Mouse (Mus musculus) MEL (cell line): ENCODE measurements at regions not wholly inside any gene's neighbourhood (a gene's known extent, or its start where the extent isn't known, plus 50 kb on each side); places are given as distances from the start of the nearest gene placed in this dataset.

Experiments used
- DNase-seq: peaks from one replicate; pipeline ENCODE4 v3.0.0; 2011; ENCODE audit warnings: low read depth, low spot score
- H3K27ac ChIP-seq: 2 replicates; pipeline ENCODE4 v1.5.1; 2012; ENCODE audit warnings: low read depth, mild to moderate bottlenecking, control low read depth, low read length, moderate library complexity; ENCODE audit not compliant: control insufficient read depth
- H3K27me3 ChIP-seq, 2 experiments: fragments of 150-350 bp in 1 of 2; sonication (generic) in 1 of 2; 2 replicates each; pipeline ENCODE4 v1.6.1; 2012; ENCODE audit warnings: low read length in 2 of 2, mild to moderate bottlenecking in 2 of 2, improper control_type of control experiment in 1 of 2, moderate library complexity in 1 of 2; ENCODE audit not compliant: insufficient read depth in 2 of 2, control insufficient read depth in 1 of 2
- H3K36me3 ChIP-seq, 2 experiments: 2 replicates each; pipeline ENCODE4 v1.6.1; 2012 to 2014; ENCODE audit warnings: low read length in 2 of 2, improper control_type of control experiment in 1 of 2, inconsistent platforms in 1 of 2, mild to moderate bottlenecking in 1 of 2; ENCODE audit not compliant: insufficient read depth in 2 of 2, control insufficient read depth in 1 of 2
- H3K4me1 ChIP-seq, 2 experiments: fragments of 150-350 bp in 1 of 2; sonication (generic) in 1 of 2; 2 replicates each; pipeline ENCODE4 v1.6.1; 2012; ENCODE audit warnings: low read length in 2 of 2, improper control_type of control experiment in 1 of 2, mild to moderate bottlenecking in 1 of 2; ENCODE audit not compliant: insufficient read depth in 2 of 2, control insufficient read depth in 1 of 2
- H3K4me3 ChIP-seq, 2 experiments: fragments of 150-350 bp in 1 of 2; sonication (generic) in 1 of 2; 2 replicates each; pipeline ENCODE4 v1.5.1; 2012; ENCODE audit warnings: low read depth in 2 of 2, low read length in 2 of 2, mild to moderate bottlenecking in 2 of 2, moderate library complexity in 2 of 2, control low read depth in 1 of 2, improper control_type of control experiment in 1 of 2; ENCODE audit not compliant: control insufficient read depth in 1 of 2, insufficient read depth in 1 of 2
- H3K79me2 ChIP-seq: 2 replicates; pipeline ENCODE4 v1.6.1; 2012; ENCODE audit warnings: mild to moderate bottlenecking, low read length, moderate library complexity; ENCODE audit not compliant: control insufficient read depth, poor library complexity, insufficient read depth
- H3K9ac ChIP-seq: 2 replicates; pipeline ENCODE4 v1.6.1; 2012; ENCODE audit warnings: low read depth, mild to moderate bottlenecking, control low read depth, low read length, moderate library complexity; ENCODE audit not compliant: control insufficient read depth, poor library complexity, severe bottlenecking
- H3K9me3 ChIP-seq: fragments of 150-350 bp; sonication (generic); replicated peaks from 2 replicates; pipeline ENCODE4 v1.6.1; 2012; ENCODE audit warnings: mild to moderate bottlenecking, low read length, improper control_type of control experiment, moderate library complexity; ENCODE audit not compliant: insufficient read depth
- BHLHE40 ChIP-seq: IDR thresholded peaks from 2 replicates; pipeline ENCODE4 v1.6.1; 2012; ENCODE audit warnings: low read depth, mild to moderate bottlenecking, inconsistent platforms, low read length, improper control_type of control experiment, borderline replicate concordance
- CTCF ChIP-seq, 3 experiments: IDR thresholded peaks in 2 of 3; conservative IDR thresholded peaks in 1 of 3; 2 replicates each; pipeline ENCODE4 v1.5.1; 2011 to 2012; ENCODE audit warnings: low read length in 3 of 3, low read depth in 2 of 3, mild to moderate bottlenecking in 2 of 3, improper control_type of control experiment in 1 of 3, inconsistent platforms in 1 of 3, mixed read lengths in 1 of 3, moderate library complexity in 1 of 3; ENCODE audit not compliant: control insufficient read depth in 1 of 3, insufficient read depth in 1 of 3, poor library complexity in 1 of 3, severe bottlenecking in 1 of 3
- E2F4 ChIP-seq: IDR thresholded peaks from 2 replicates; pipeline ENCODE4 v1.6.1; 2011; ENCODE audit warnings: low read depth, low read length, improper control_type of control experiment, borderline replicate concordance
- ELF1 ChIP-seq: IDR thresholded peaks from 2 replicates; pipeline ENCODE4 v1.6.1; 2014; ENCODE audit warnings: low read depth, mild to moderate bottlenecking, inconsistent platforms, low read length, improper control_type of control experiment, moderate library complexity
- EP300 ChIP-seq, 2 experiments: IDR thresholded peaks; 2 replicates each; pipeline ENCODE4 v1.6.1; 2011; ENCODE audit warnings: improper control_type of control experiment in 2 of 2, low read length in 2 of 2, low read depth in 1 of 2, mild to moderate bottlenecking in 1 of 2
- ETS1 ChIP-seq: IDR thresholded peaks from 2 replicates; pipeline ENCODE4 v1.6.1; 2012; ENCODE audit warnings: low read depth, mild to moderate bottlenecking, inconsistent platforms, low read length, improper control_type of control experiment, moderate library complexity
- GABPA ChIP-seq: IDR thresholded peaks from 2 replicates; pipeline ENCODE4 v1.6.1; 2012; ENCODE audit warnings: low read depth, mild to moderate bottlenecking, inconsistent platforms, low read length, improper control_type of control experiment, moderate library complexity
- GATA1 ChIP-seq: IDR thresholded peaks from 2 replicates; pipeline ENCODE4 v1.6.1; 2011; ENCODE audit warnings: low read depth, low read length, improper control_type of control experiment
- HCFC1 ChIP-seq: IDR thresholded peaks from 2 replicates; pipeline ENCODE4 v1.6.1; 2012; ENCODE audit warnings: low read depth, mild to moderate bottlenecking, inconsistent platforms, low read length, improper control_type of control experiment, moderate library complexity
- JUND ChIP-seq: IDR thresholded peaks from 2 replicates; pipeline ENCODE4 v1.6.1; 2011; ENCODE audit warnings: low read depth, mild to moderate bottlenecking, improper control_type of control experiment, low read length
- MAFK ChIP-seq: IDR thresholded peaks from 2 replicates; pipeline ENCODE4 v1.6.1; 2011; ENCODE audit warnings: low read depth, mild to moderate bottlenecking, low read length, improper control_type of control experiment, borderline replicate concordance
- MAX ChIP-seq: IDR thresholded peaks from 2 replicates; pipeline ENCODE4 v1.6.1; 2011; ENCODE audit warnings: low read length, improper control_type of control experiment
- MAZ ChIP-seq: IDR thresholded peaks from 2 replicates; pipeline ENCODE4 v1.6.1; 2012; ENCODE audit warnings: low read depth, mild to moderate bottlenecking, inconsistent platforms, low read length, improper control_type of control experiment
- MEF2A ChIP-seq: IDR thresholded peaks from 2 replicates; pipeline ENCODE4 v1.6.1; 2014; ENCODE audit warnings: low read depth, mild to moderate bottlenecking, inconsistent platforms, low read length, improper control_type of control experiment; ENCODE audit not compliant: poor library complexity, insufficient replicate concordance, severe bottlenecking; ENCODE audit errors: extremely low read depth
- MYB ChIP-seq: IDR thresholded peaks from 2 replicates; pipeline ENCODE4 v1.6.1; 2011; ENCODE audit warnings: mild to moderate bottlenecking, low read depth, low read length, improper control_type of control experiment
- NRF1 ChIP-seq: IDR thresholded peaks from 2 replicates; pipeline ENCODE4 v1.6.1; 2014; ENCODE audit warnings: low read depth, mild to moderate bottlenecking, inconsistent platforms, low read length, improper control_type of control experiment, moderate library complexity; ENCODE audit not compliant: poor library complexity, insufficient read depth, severe bottlenecking
- POLR2A ChIP-seq, 2 experiments: IDR thresholded peaks; 2 replicates each; pipeline ENCODE4 v1.6.1; 2011 to 2012; ENCODE audit warnings: low read length in 2 of 2, mild to moderate bottlenecking in 2 of 2, control low read depth in 1 of 2, improper control_type of control experiment in 1 of 2, low read depth in 1 of 2, moderate library complexity in 1 of 2; ENCODE audit not compliant: control insufficient read depth in 1 of 2, insufficient read depth in 1 of 2, poor library complexity in 1 of 2
- POLR2AphosphoS2 ChIP-seq: IDR thresholded peaks from 2 replicates; pipeline ENCODE4 v1.6.1; 2011; ENCODE audit warnings: low read length, improper control_type of control experiment
- POLR2AphosphoS5 ChIP-seq: IDR thresholded peaks from 2 replicates; pipeline ENCODE4 v1.6.1; 2012; ENCODE audit warnings: low read depth, borderline replicate concordance, mild to moderate bottlenecking, inconsistent platforms, low read length, moderate library complexity, mixed read lengths
- RAD21 ChIP-seq: IDR thresholded peaks from 2 replicates; pipeline ENCODE4 v1.6.1; 2011; ENCODE audit warnings: mild to moderate bottlenecking, low read depth, low read length, improper control_type of control experiment
- RCOR1 ChIP-seq: IDR thresholded peaks from 2 replicates; pipeline ENCODE4 v1.6.1; 2012; ENCODE audit warnings: low read depth, mild to moderate bottlenecking, inconsistent platforms, low read length, improper control_type of control experiment
- SIN3A ChIP-seq: IDR thresholded peaks from 2 replicates; pipeline ENCODE4 v1.6.1; 2012; ENCODE audit warnings: low read length, improper control_type of control experiment, inconsistent platforms
- SMC3 ChIP-seq: IDR thresholded peaks from 2 replicates; pipeline ENCODE4 v1.6.1; 2011; ENCODE audit warnings: low read depth, low read length, improper control_type of control experiment
- TAL1 ChIP-seq: IDR thresholded peaks from 2 replicates; pipeline ENCODE4 v1.6.1; 2012; ENCODE audit warnings: mild to moderate bottlenecking, inconsistent platforms, low read length, moderate library complexity, mixed read lengths
- USF2 ChIP-seq, 2 experiments: IDR thresholded peaks; 2 replicates each; pipeline ENCODE4 v1.6.1; 2011 to 2012; ENCODE audit warnings: improper control_type of control experiment in 2 of 2, low read length in 2 of 2, borderline replicate concordance in 1 of 2, inconsistent platforms in 1 of 2, low read depth in 1 of 2, mild to moderate bottlenecking in 1 of 2; ENCODE audit not compliant: insufficient read depth in 1 of 2
- ZC3H11A ChIP-seq: IDR thresholded peaks from 2 replicates; pipeline ENCODE4 v1.6.1; 2012; ENCODE audit warnings: low read depth, mild to moderate bottlenecking, inconsistent platforms, low read length, improper control_type of control experiment
- ZKSCAN1 ChIP-seq: IDR thresholded peaks from 2 replicates; pipeline ENCODE4 v1.6.1; 2012; ENCODE audit warnings: low read depth, mild to moderate bottlenecking, inconsistent platforms, low read length, improper control_type of control experiment, moderate library complexity
- ZNF384 ChIP-seq: IDR thresholded peaks from 2 replicates; pipeline ENCODE4 v1.6.1; 2012; ENCODE audit warnings: low read depth, mild to moderate bottlenecking, inconsistent platforms, low read length, improper control_type of control experiment

GRCm38 (mm10) chr5:45007930-45008329 is 208.4 kb upstream of the Ldb2 start:
- H3K36me3 ChIP-seq = no peaks in the 10 kb centered on the region
- H3K27me3 ChIP-seq = peaks cover 0 to 2% of the 10 kb centered on the region in 2 experiments; a peak in 1 of 4 replicates
- H3K9me3 ChIP-seq = no peaks in the 10 kb centered on the region
- H3K4me1 ChIP-seq = no peaks in the 10 kb centered on the region
- H3K27ac ChIP-seq = no peak overlapping the region
- no peak overlapping the region for H3K9ac ChIP-seq
- no peaks in the 10 kb centered on the region for H3K79me2 ChIP-seq
- H3K4me3 ChIP-seq = no peak overlapping the region
- no peak for TF ChIP-seq MAZ
- no peak for TF ChIP-seq USF2 (IDR thresholded peaks at IDR 0.05; ENCODE audit: borderline replicate concordance in 1 of 2, insufficient read depth in 1 of 2, low read depth in 1 of 2, low read length in 2 of 2)
- no peak for TF ChIP-seq E2F4
- no peak for TF ChIP-seq NRF1
- TF ChIP-seq GATA1 = no peak
- no peak for TF ChIP-seq ZNF384
- no peak for TF ChIP-seq MYB
- TF ChIP-seq RAD21 = no peak
- no peak for TF ChIP-seq ELF1
- no peak for TF ChIP-seq BHLHE40
- TF ChIP-seq SIN3A = no peak
- TF ChIP-seq TAL1 = no peak
- no peak for TF ChIP-seq MAX
- TF ChIP-seq POLR2AphosphoS2 = no peak
- no peak for TF ChIP-seq HCFC1
- TF ChIP-seq ZC3H11A = no peak
- no peak for TF ChIP-seq ZKSCAN1
- DNase-seq = no peak

- Histone ChIP-seq H3K27me3 (peaks cover 0 to 2% of the 10 kb centered on the region in 2 experiments; a peak in 1 of 4 replicates), H3K9me3 (no peaks in the 10 kb centered on the region), H3K4me3 (no peak overlapping the region), H3K4me1 (no peaks in the 10 kb centered on the region), H3K27ac (no peak overlapping the region), H3K36me3 (no peaks in the 10 kb centered on the region), H3K9ac (no peak overlapping the region), H3K79me2 (no peaks in the 10 kb centered on the region)
- TF ChIP-seq POLR2AphosphoS5 = no peak
- TF ChIP-seq JUND = no peak
- TF ChIP-seq GABPA = no peak
- TF ChIP-seq HCFC1 = no peak
- no peak for TF ChIP-seq ETS1
- no peak for TF ChIP-seq MAFK
- TF ChIP-seq SMC3 = no peak
- TF ChIP-seq EP300 (IDR thresholded peaks at IDR 0.05; ENCODE audit: low read depth in 1 of 2, low read length in 2 of 2) = no peak
- no peak for TF ChIP-seq RCOR1
- no peak for TF ChIP-seq NRF1
- TF ChIP-seq MEF2A = no peak
- TF ChIP-seq GATA1 = no peak
- no peak for TF ChIP-seq POLR2A (IDR thresholded peaks at IDR 0.05; ENCODE audit: control insufficient read depth in 1 of 2, insufficient read depth in 1 of 2, low read depth in 1 of 2, low read length in 2 of 2, poor library complexity in 1 of 2)
- no peak for TF ChIP-seq CTCF (IDR thresholded peaks at IDR 0.05 in 2 of 3, conservative IDR thresholded peaks at IDR 0.05 in 1 of 3; ENCODE audit: control insufficient read depth in 1 of 3, insufficient read depth in 1 of 3, low read depth in 2 of 3, low read length in 3 of 3, poor library complexity in 1 of 3, severe bottlenecking in 1 of 3)
- no peak for TF ChIP-seq SIN3A
- no peak for TF ChIP-seq TAL1
- no peak for TF ChIP-seq ZC3H11A
- no peak for DNase-seq
Measured at GRCm38 (mm10) chr5:45000996-45001395, 201.5 kb upstream of the Ldb2 start.
